Mouse (Mus musculus) embryonic fibroblast, embryonic 13.5 days (primary cell): Measurements from ENCODE around the gene Olfr91. TPM values are rescaled to one million over a fixed set of nuclear protein-coding genes. Genes with fewer than 3 reads are reported as not detected.
A peak's percentile ranks its signal among the peaks of the same experiment; 100 is the strongest.
"Not testable (repeated sequence)": the region's sequence is repeated elsewhere in the genome, so short reads cannot be mapped to it uniquely, and the experiment has no call there.

Source experiments
- H3K27ac ChIP-seq: 2 replicates; pipeline ENCODE4 v1.5.1; 2012; ENCODE audit warnings: low read length, control low read depth, inconsistent platforms; ENCODE audit not compliant: insufficient read depth
- H3K4me1 ChIP-seq: 2 replicates; pipeline ENCODE4 v1.6.1; 2011; ENCODE audit warnings: low read length; ENCODE audit not compliant: control insufficient read depth, insufficient read depth
- H3K4me3 ChIP-seq: 2 replicates; pipeline ENCODE4 v1.5.1; 2011; ENCODE audit warnings: mild to moderate bottlenecking, control low read depth, low read length; ENCODE audit not compliant: insufficient read depth
- CTCF ChIP-seq: IDR thresholded peaks from 2 replicates; pipeline ENCODE4 v1.5.1; 2011; ENCODE audit warnings: mild to moderate bottlenecking, control low read depth, low read length, moderate library complexity, borderline replicate concordance; ENCODE audit not compliant: insufficient read depth
- POLR2A ChIP-seq: IDR thresholded peaks from 2 replicates; pipeline ENCODE4 v1.6.1; 2011; ENCODE audit warnings: low read depth, mild to moderate bottlenecking, control low read depth, low read length, moderate library complexity
- polyA plus RNA-seq: library from polyadenylated mRNA; stranded (reverse); fragments of >200 nt; gene quantifications from 2 replicates; pipeline ENCODE4 v1.2.4, GENCODE M21; 2011; ENCODE audit warnings: low read depth; ENCODE audit not compliant: missing spikeins, insufficient read length

The Olfr91 gene
- polyA plus RNA-seq, result not detected in 2 replicates

GRCm38 (mm10) chr17:37098178-37098577, at the start of gene Olfr91:
Olfr91 (minus strand) TSS chr17:37098278.
- Histone ChIP-seq H3K4me3 (no peak within 1 kb of the TSS), H3K27ac (no peak within 1 kb of the TSS), H3K4me1 (no peaks in the 10 kb centered on the region)
- TF ChIP-seq CTCF, result no peak
- TF ChIP-seq POLR2A, result no peak

GRCm38 (mm10) chr17:37131366-37131765, 33.3 kb upstream of the Olfr91 start:
- not testable (repeated sequence) for H3K4me1 ChIP-seq, H3K4me3 ChIP-seq, H3K27ac ChIP-seq

GRCm38 (mm10) chr17:37119988-37120387, 21.9 kb upstream of the Olfr91 start, which contains the start of gene Olfr92:
Olfr92 (minus strand) TSS chr17:37120088.
- Histone ChIP-seq H3K4me1 (no peaks in the 10 kb centered on the region), H3K27ac (no peak within 1 kb of the TSS), H3K4me3 (no peak within 1 kb of the TSS)
- TF ChIP-seq CTCF (no peak), POLR2A (no peak)

GRCm38 (mm10) chr17:37093289-37093688, 4.8 kb downstream of the Olfr91 start:
- Histone ChIP-seq H3K27ac (no peak overlapping the region), H3K4me1 (no peaks in the 10 kb centered on the region), H3K4me3 (no peak overlapping the region)
- no peak for TF ChIP-seq CTCF
- TF ChIP-seq POLR2A, result no peak

- H3K27ac ChIP-seq, result no peak overlapping the region
- H3K4me3 ChIP-seq, result no peak overlapping the region
- H3K4me1 ChIP-seq, result no peaks in the 10 kb centered on the region
- TF ChIP-seq CTCF (no peak), POLR2A (no peak)
Measured at GRCm38 (mm10) chr17:37092198-37092597, 5.9 kb downstream of the Olfr91 start.

GRCm38 (mm10) chr17:37088399-37088798, 9.7 kb downstream of the Olfr91 start, which contains the start of gene Olfr90:
Olfr90 (minus strand) TSS chr17:37088499.
- TF ChIP-seq CTCF (no peak), POLR2A (no peak)
- no peak within 1 kb of the TSS for H3K4me3 ChIP-seq
- H3K4me1 ChIP-seq, result no peaks in the 10 kb centered on the region
- no peak within 1 kb of the TSS for H3K27ac ChIP-seq

GRCm38 (mm10) chr17:37085545-37085944, 12.5 kb downstream of the Olfr91 start:
- no peaks in the 10 kb centered on the region for H3K4me1 ChIP-seq
- TF ChIP-seq CTCF (no peak), POLR2A (no peak)
- H3K27ac ChIP-seq, result no peak overlapping the region
- H3K4me3 ChIP-seq, result no peak overlapping the region

GRCm38 (mm10) chr17:37084632-37085031, 13.4 kb downstream of the Olfr91 start:
- H3K27ac ChIP-seq, result no peak overlapping the region
- no peaks in the 10 kb centered on the region for H3K4me1 ChIP-seq
- no peak overlapping the region for H3K4me3 ChIP-seq
- no peak for TF ChIP-seq POLR2A
- no peak for TF ChIP-seq CTCF

GRCm38 (mm10) chr17:37083327-37083726, 14.8 kb downstream of the Olfr91 start:
- H3K4me3 ChIP-seq, result no peak overlapping the region
- no peak overlapping the region for H3K27ac ChIP-seq
- TF ChIP-seq POLR2A (no peak), CTCF (0 out of 2 replicates have a peak, but pooled peaks have one; percentile 23)
- H3K4me1 ChIP-seq, result no peaks in the 10 kb centered on the region

GRCm38 (mm10) chr17:37081659-37082058, 16.4 kb downstream of the Olfr91 start:
- Histone ChIP-seq H3K4me1 (no peaks in the 10 kb centered on the region), H3K27ac (no peak overlapping the region), H3K4me3 (no peak overlapping the region)
- TF ChIP-seq POLR2A (no peak), CTCF (no peak)

- no peak for TF ChIP-seq CTCF
- no peak for TF ChIP-seq POLR2A
Measured at GRCm38 (mm10) chr17:37080119-37080518, 18.0 kb downstream of the Olfr91 start.

More at GRCm38 (mm10) chr17:37080119-37080518, 18.0 kb downstream of the Olfr91 start:
- Histone ChIP-seq H3K27ac (no peak overlapping the region), H3K4me3 (no peak overlapping the region), H3K4me1 (0 out of 2 replicates have a peak, but pooled peaks cover 3% of the 10 kb centered on the region)
